Mouse (Mus musculus): Measurements from ENCODE around the gene Arl5b. TPM values are rescaled to one million over a fixed set of nuclear protein-coding genes. Genes with fewer than 3 reads are reported as not detected.
A peak's percentile ranks its signal among the peaks of the same experiment; 100 is the strongest.

Arl5b gene
- polyA plus RNA-seq, 1 experiment from 2014 or later = 33.3 TPM

GRCm38 (mm10) chr2:15083702-15084101 lies 34.5 kb downstream of the Arl5b start:
- ATAC-seq (replicated peaks; ENCODE audit: low FRiP score, low TSS enrichment, low read depth) (no peak), DNase-seq (ENCODE audit: low spot score) (no peak)
- Histone ChIP-seq H3K4me1 (replicated peaks; ENCODE audit: control insufficient read depth, insufficient read depth, low read length) (no peaks in the 10 kb centered on the region), H3K27ac (ENCODE audit: low read depth) (no peak overlapping the region), H3K9ac (ENCODE audit: low read length) (no peak overlapping the region), H3K27me3 (replicated peaks; ENCODE audit: control insufficient read depth, insufficient read depth, low read length) (no peaks in the 10 kb centered on the region), H3K4me3 (ENCODE audit: low read depth, low read length) (no peak overlapping the region), H3K4me2 (ENCODE audit: low read length) (no peak overlapping the region), H3K36me3 (ENCODE audit: control insufficient read depth, insufficient read depth, low read length) (peaks cover 46% of the 10 kb centered on the region), H3K9me3 (ENCODE audit: control insufficient read depth, low read length) (no peaks in the 10 kb centered on the region)
- WGBS = 98% methylated on average over 2 of the region's 2 CpGs

DNA sequence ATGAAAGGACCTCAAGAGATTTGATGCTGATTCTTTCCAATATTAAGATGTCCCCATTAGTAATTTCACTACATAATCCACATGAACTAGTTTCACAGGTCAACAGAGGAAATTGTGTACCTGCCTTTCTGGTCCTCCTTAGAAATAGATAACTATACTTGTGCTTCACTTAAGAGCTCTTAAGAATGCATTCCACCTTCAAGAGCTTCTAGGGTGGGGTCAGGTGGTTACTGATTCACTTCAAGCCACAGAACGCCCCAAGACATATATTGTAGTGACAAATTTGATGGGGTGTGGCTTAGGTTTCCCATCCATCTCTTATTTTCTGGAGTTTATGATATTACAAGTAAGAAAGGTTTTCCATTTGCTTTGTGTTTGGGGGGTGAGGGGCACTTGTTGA lies 38.1 kb downstream of the Arl5b start:
- H3K4me2 ChIP-seq (ENCODE audit: low read length) = no peak overlapping the region

DNA sequence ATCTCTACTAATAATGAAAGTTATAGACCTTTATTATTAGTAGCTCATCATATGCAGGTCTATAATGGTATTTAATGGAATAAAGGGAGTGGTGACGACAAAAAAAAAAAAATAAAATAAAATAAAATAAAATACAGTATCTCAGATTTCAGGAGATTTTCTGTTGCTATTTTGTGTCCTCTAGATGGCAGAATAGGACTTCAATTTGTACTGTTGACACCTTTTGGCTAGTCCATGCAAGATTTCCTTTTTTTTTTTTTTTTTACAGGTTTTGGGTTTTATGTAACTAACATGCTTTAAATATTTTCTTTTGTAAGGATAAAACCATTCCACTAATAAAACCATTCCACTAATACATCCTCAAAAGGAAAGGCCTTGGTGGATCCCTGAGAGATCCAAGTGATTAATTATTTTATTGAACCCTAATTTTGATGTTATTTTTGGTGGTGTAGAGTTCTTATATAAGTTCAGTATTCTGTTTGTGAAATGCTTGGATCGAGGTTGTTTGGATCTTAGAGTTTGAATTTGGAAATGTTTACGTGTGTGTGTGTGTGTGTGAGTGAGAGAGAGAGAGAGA lies 47.4 kb downstream of the Arl5b start:
- DNase-seq (ENCODE audit: low spot score) = no peak
- Histone ChIP-seq H3K4me3 (ENCODE audit: low read depth, low read length) (no peak overlapping the region), H3K27ac (ENCODE audit: low read depth) (no peak overlapping the region), H3K27me3 (replicated peaks; ENCODE audit: control insufficient read depth, insufficient read depth, low read length) (no peaks in the 10 kb centered on the region), H3K9me3 (ENCODE audit: control insufficient read depth, low read length) (no peaks in the 10 kb centered on the region), H3K4me1 (replicated peaks; ENCODE audit: control insufficient read depth, insufficient read depth, low read length) (no peaks in the 10 kb centered on the region), H3K9ac (ENCODE audit: low read length) (no peak overlapping the region), H3K4me2 (ENCODE audit: low read length) (no peak overlapping the region), H3K36me3 (ENCODE audit: control insufficient read depth, insufficient read depth, low read length) (no peaks in the 10 kb centered on the region)
- no peak for ATAC-seq (replicated peaks; ENCODE audit: low FRiP score, low TSS enrichment, low read depth)
- 61% methylated on average over 3 of the region's 3 CpGs for WGBS

More for the DNA sequence above, 38.1 kb downstream of the Arl5b start:
- 76% methylated on average over 1 of the region's 1 CpGs for WGBS
- no peak overlapping the region for H3K27ac ChIP-seq (ENCODE audit: low read depth)
- H3K27me3 ChIP-seq (replicated peaks; ENCODE audit: control insufficient read depth, insufficient read depth, low read length) = no peaks in the 10 kb centered on the region
- H3K4me3 ChIP-seq (ENCODE audit: low read depth, low read length) = no peak overlapping the region
- peaks cover 17% of the 10 kb centered on the region; the same call in 1 of the 2 replicates for H3K36me3 ChIP-seq (ENCODE audit: control insufficient read depth, insufficient read depth, low read length)
- DNase-seq (ENCODE audit: low spot score) (no peak), ATAC-seq (replicated peaks; ENCODE audit: low FRiP score, low TSS enrichment, low read depth) (no peak)
- no peaks in the 10 kb centered on the region for H3K9me3 ChIP-seq (ENCODE audit: control insufficient read depth, low read length)
- no peaks in the 10 kb centered on the region for H3K4me1 ChIP-seq (replicated peaks; ENCODE audit: control insufficient read depth, insufficient read depth, low read length)
- no peak overlapping the region for H3K9ac ChIP-seq (ENCODE audit: low read length)

DNA sequence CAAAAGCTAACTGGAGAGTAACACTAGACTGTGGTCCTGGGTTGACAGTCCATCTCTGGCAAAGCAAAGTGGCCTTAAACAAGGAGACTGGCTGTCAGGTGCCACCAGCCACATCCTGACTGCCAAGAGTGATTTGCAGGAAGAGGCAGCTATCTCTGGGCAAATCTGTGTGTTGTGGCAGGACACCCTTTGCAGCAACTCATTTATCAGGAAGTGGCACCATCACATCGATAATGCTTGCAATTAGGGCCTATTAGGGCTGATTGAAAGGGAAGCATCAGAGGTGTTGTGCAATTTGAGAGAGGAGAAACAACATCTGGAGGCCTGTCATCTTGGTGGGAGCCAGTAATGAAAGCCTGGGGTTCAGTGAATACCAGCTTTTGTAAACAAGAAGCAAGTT lies 55.2 kb downstream of the Arl5b start:
- DNase-seq (ENCODE audit: low spot score) (no peak), ATAC-seq (replicated peaks; ENCODE audit: low FRiP score, low TSS enrichment, low read depth) (no peak)
- Histone ChIP-seq H3K27me3 (replicated peaks; ENCODE audit: control insufficient read depth, insufficient read depth, low read length) (no peaks in the 10 kb centered on the region), H3K4me2 (ENCODE audit: low read length) (no peak overlapping the region), H3K9ac (ENCODE audit: low read length) (no peak overlapping the region), H3K4me1 (replicated peaks; ENCODE audit: control insufficient read depth, insufficient read depth, low read length) (no peaks in the 10 kb centered on the region), H3K9me3 (ENCODE audit: control insufficient read depth, low read length) (no peaks in the 10 kb centered on the region), H3K36me3 (ENCODE audit: control insufficient read depth, insufficient read depth, low read length) (no peaks in the 10 kb centered on the region), H3K27ac (ENCODE audit: low read depth) (no peak overlapping the region), H3K4me3 (ENCODE audit: low read depth, low read length) (no peak overlapping the region)
- WGBS = 50% methylated on average over 1 of the region's 1 CpGs

DNA sequence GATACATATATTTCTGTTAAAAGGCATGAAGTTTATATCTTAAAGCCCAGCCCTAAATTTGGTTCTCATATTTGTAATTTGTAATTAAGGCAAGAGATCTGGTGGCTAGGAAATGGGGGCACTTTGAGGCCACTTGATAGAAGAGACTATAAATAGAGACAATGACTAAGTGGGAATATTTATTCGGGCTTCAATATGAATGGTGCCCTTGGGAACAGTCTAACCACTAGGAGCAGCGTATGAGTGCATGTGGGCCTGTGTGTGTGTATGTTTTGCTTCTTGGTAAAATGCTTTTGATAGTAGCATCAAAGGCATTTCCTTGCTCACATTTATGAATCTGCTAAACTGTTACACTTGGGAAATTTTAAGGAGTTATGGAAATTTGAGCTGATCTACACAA lies 62.1 kb downstream of the Arl5b start:
- Histone ChIP-seq H3K4me3 (ENCODE audit: low read depth, low read length) (no peak overlapping the region), H3K27me3 (replicated peaks; ENCODE audit: control insufficient read depth, insufficient read depth, low read length) (no peaks in the 10 kb centered on the region), H3K9ac (ENCODE audit: low read length) (no peak overlapping the region), H3K9me3 (ENCODE audit: control insufficient read depth, low read length) (no peaks in the 10 kb centered on the region), H3K36me3 (ENCODE audit: control insufficient read depth, insufficient read depth, low read length) (no peaks in the 10 kb centered on the region), H3K27ac (ENCODE audit: low read depth) (no peak overlapping the region), H3K4me1 (replicated peaks; ENCODE audit: control insufficient read depth, insufficient read depth, low read length) (no peaks in the 10 kb centered on the region), H3K4me2 (ENCODE audit: low read length) (no peak overlapping the region)
- ATAC-seq (replicated peaks; ENCODE audit: low FRiP score, low TSS enrichment, low read depth) (no peak), DNase-seq (ENCODE audit: low spot score) (no peak)
- WGBS = 75% methylated on average over 2 of the region's 2 CpGs

GRCm38 (mm10) chr2:15111808-15112440 lies 62.7 kb downstream of the Arl5b start:
- Histone ChIP-seq H3K4me3 (ENCODE audit: low read depth, low read length) (no peak overlapping the region), H3K4me2 (ENCODE audit: low read length) (no peak overlapping the region), H3K27ac (ENCODE audit: low read depth) (no peak overlapping the region), H3K36me3 (ENCODE audit: control insufficient read depth, insufficient read depth, low read length) (no peaks in the 10 kb centered on the region), H3K27me3 (replicated peaks; ENCODE audit: control insufficient read depth, insufficient read depth, low read length) (no peaks in the 10 kb centered on the region), H3K4me1 (replicated peaks; ENCODE audit: control insufficient read depth, insufficient read depth, low read length) (no peaks in the 10 kb centered on the region), H3K9me3 (ENCODE audit: control insufficient read depth, low read length) (no peaks in the 10 kb centered on the region), H3K9ac (ENCODE audit: low read length) (no peak overlapping the region)
- 38% methylated on average over 1 of the region's 1 CpGs for WGBS
- no peak for DNase-seq (ENCODE audit: low spot score)
- ATAC-seq (replicated peaks; ENCODE audit: low FRiP score, low TSS enrichment, low read depth) = no peak

GRCm38 (mm10) chr2:15112741-15113140 lies 63.5 kb downstream of the Arl5b start:
- 86% methylated on average over 6 of the region's 6 CpGs for WGBS
- DNase-seq (ENCODE audit: low spot score) (no peak), ATAC-seq (replicated peaks; ENCODE audit: low FRiP score, low TSS enrichment, low read depth) (no peak)
- no peak overlapping the region for H3K9ac ChIP-seq (ENCODE audit: low read length)
- no peak overlapping the region for H3K4me3 ChIP-seq (ENCODE audit: low read depth, low read length)
- H3K27me3 ChIP-seq (replicated peaks; ENCODE audit: control insufficient read depth, insufficient read depth, low read length) = no peaks in the 10 kb centered on the region
- no peaks in the 10 kb centered on the region for H3K36me3 ChIP-seq (ENCODE audit: control insufficient read depth, insufficient read depth, low read length)
- H3K4me2 ChIP-seq (ENCODE audit: low read length) = no peak overlapping the region
- H3K4me1 ChIP-seq (replicated peaks; ENCODE audit: control insufficient read depth, insufficient read depth, low read length) = no peaks in the 10 kb centered on the region
- H3K9me3 ChIP-seq (ENCODE audit: control insufficient read depth, low read length) = no peaks in the 10 kb centered on the region
- H3K27ac ChIP-seq (ENCODE audit: low read depth) = no peak overlapping the region

DNA sequence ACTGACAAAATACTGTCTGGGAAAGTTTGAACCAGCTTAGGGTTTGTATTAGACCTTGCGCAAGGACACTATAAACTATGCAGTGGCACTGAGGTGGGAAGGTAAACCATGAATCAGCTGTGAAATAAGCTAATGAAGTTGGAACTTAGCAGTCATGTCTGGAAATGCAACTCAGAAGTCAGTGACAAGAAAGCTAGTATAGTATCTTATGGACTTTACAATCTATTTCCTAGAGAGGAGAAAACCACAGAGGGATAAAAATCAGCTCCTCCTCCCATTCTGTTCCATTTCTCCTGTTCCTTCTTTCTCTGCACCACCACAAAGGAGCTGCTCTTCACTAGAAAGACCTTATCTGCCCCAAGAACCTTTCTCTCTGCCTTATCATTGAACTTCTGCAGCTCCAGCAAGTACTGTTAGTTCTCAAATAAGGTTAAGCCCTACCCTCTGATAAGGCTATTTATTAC lies 72.1 kb downstream of the Arl5b start:
- Histone ChIP-seq H3K4me3 (ENCODE audit: low read depth, low read length) (no peak overlapping the region), H3K4me2 (ENCODE audit: low read length) (no peak overlapping the region), H3K9me3 (ENCODE audit: control insufficient read depth, low read length) (no peaks in the 10 kb centered on the region), H3K4me1 (replicated peaks; ENCODE audit: control insufficient read depth, insufficient read depth, low read length) (no peaks in the 10 kb centered on the region), H3K9ac (ENCODE audit: low read length) (no peak overlapping the region), H3K27me3 (replicated peaks; ENCODE audit: control insufficient read depth, insufficient read depth, low read length) (no peaks in the 10 kb centered on the region), H3K27ac (ENCODE audit: low read depth) (no peak overlapping the region), H3K36me3 (ENCODE audit: control insufficient read depth, insufficient read depth, low read length) (no peaks in the 10 kb centered on the region)
- 91% methylated on average over 1 of the region's 1 CpGs for WGBS
- ATAC-seq (replicated peaks; ENCODE audit: low FRiP score, low TSS enrichment, low read depth) (0 out of 2 replicates have a peak, but pooled peaks have one; percentile 19), DNase-seq (ENCODE audit: low spot score) (no peak)

All from intestine, embryonic 14.5 days (tissue).